Mouse (Mus musculus) adrenal gland, postnatal 14 days (tissue): Measurements from ENCODE around the gene Aasdhppt. TPM values are rescaled to one million over a fixed set of nuclear protein-coding genes. Genes with fewer than 3 reads are reported as not detected.
A peak's percentile ranks its signal among the peaks of the same experiment; 100 is the strongest.

Experiments
- DNase-seq: peaks from one replicate; pipeline ENCODE4 v3.0.0; 2021; ENCODE audit warnings: mixed read lengths
- long read RNA-seq, 2 experiments: library from polyadenylated mRNA; stranded (forward); transcript quantifications; one replicate each; pipeline ENCODE4 v2.0.0; 2021
- microRNA-seq, 2 experiments: library from miRNA; unstranded; fragments of <30 nt; microRNA quantifications; one replicate each; pipeline ENCODE4 v1.2.0; 2021
- total RNA-seq: library from RNA; stranded (reverse); gene quantifications from 2 replicates; pipeline ENCODE4 v1.2.3, GENCODE M21; 2021

The Aasdhppt gene
- total RNA-seq = 21.7 and 23.2 TPM in 2 replicates
- long read RNA-seq, experiment 1, transcript Aasdhppt-201 (6 exons, 2,843 nt) = major isoform, 42 of 55 reads
- long read RNA-seq, experiment 1, partial matches to known transcripts = 5 of 55 reads
- long read RNA-seq, experiment 1, other reads (novel, unspliced or antisense) = 4 of 55 reads
- long read RNA-seq, experiment 2, transcript Aasdhppt-201 (6 exons, 2,843 nt) = major isoform, 29 of 42 reads
- long read RNA-seq, experiment 2, partial matches to known transcripts = 6 of 42 reads
- long read RNA-seq, experiment 2, other reads (novel, unspliced or antisense) = 6 of 42 reads

GRCm38 (mm10) chr9:4309351-4310085, at the start of gene Aasdhppt, which contains the start of gene Kbtbd3:
Gene Aasdhppt, minus strand, starts transcription at chr9:4309471.
Gene Kbtbd3, plus strand, starts transcription at chr9:4309833.
- peak; percentile 99 for DNase-seq

GRCm38 (mm10) chr9:4353163-4353562, 43.9 kb upstream of the Aasdhppt start:
- DNase-seq = no peak

GRCm38 (mm10) chr9:4318939-4319721, 9.9 kb upstream of the Aasdhppt start:
- DNase-seq = no peak

GRCm38 (mm10) chr9:4315746-4316145, 6.5 kb upstream of the Aasdhppt start:
- no peak for DNase-seq

GRCm38 (mm10) chr9:4313946-4314345, 4.7 kb upstream of the Aasdhppt start:
- no peak for DNase-seq

- DNase-seq = no peak
Measured at GRCm38 (mm10) chr9:4311162-4311561, 1.9 kb upstream of the Aasdhppt start.

GRCm38 (mm10) chr9:4310706-4311105, 1.4 kb upstream of the Aasdhppt start:
- DNase-seq = no peak

GRCm38 (mm10) chr9:4308628-4309350, 482 bp downstream of the Aasdhppt start:
- peak; percentile 12 for DNase-seq

GRCm38 (mm10) chr9:4304867-4305266, 4.4 kb downstream of the Aasdhppt start:
- DNase-seq = no peak

GRCm38 (mm10) chr9:4300466-4300865, 8.8 kb downstream of the Aasdhppt start:
- DNase-seq = no peak

- DNase-seq = no peak
Measured at GRCm38 (mm10) chr9:4283850-4284249, 25.4 kb downstream of the Aasdhppt start.

- DNase-seq = no peak
Measured at GRCm38 (mm10) chr9:4266881-4267280, 42.4 kb downstream of the Aasdhppt start.

GRCm38 (mm10) chr9:4260746-4261090, 48.6 kb downstream of the Aasdhppt start:
- no peak for DNase-seq

GRCm38 (mm10) chr9:4259841-4260745, 49.2 kb downstream of the Aasdhppt start:
- DNase-seq = peak; percentile 47

- DNase-seq = no peak
Measured at GRCm38 (mm10) chr9:4259074-4259473, 50.2 kb downstream of the Aasdhppt start.

Small RNAs within 50 kb of the gene (microRNA-seq; reads per million reads assigned to microRNA genes)
- gene Gm22195 = 0 reads per million in 2 experiments

Other genes with a start within 250 kb of the Aasdhppt start
- gene Kbtbd3, start 362 bp upstream of the Aasdhppt start, total RNA-seq = 2.6 and 3.7 TPM in 2 replicates
- gene Msantd4, start 67.1 kb upstream of the Aasdhppt start, total RNA-seq = 32.6 and 37.6 TPM in 2 replicates